Mouse (Mus musculus): ENCODE results near the gene Clhc1. TPM values are rescaled to one million over a fixed set of nuclear protein-coding genes. Genes with fewer than 3 reads are reported as not detected.

Clhc1 gene
- total RNA-seq (2021): under 1 TPM in 1 of 2 experiments, not detected in 1; 0.21 TPM
- long read RNA-seq, experiment 1: 0 reads
- long read RNA-seq, experiment 2: 0 reads

GRCm38 (mm10) chr11:29547752-29548503 is at the start of gene Clhc1, which contains the start of gene Rps27a:
Clhc1 (plus strand) TSS chr11:29547950.
Rps27a (minus strand) TSS chr11:29548109.
- DNase-seq (ENCODE audit: extremely low spot score in 1 of 2, low spot score in 2 of 2): peak; percentile 92
- TF ChIP-seq CTCF (IDR thresholded peaks at IDR 0.05): peak; percentile 9
- intact Hi-C loops (cut with DNase I): loop anchor here (1.0 to 5.0 kb wide), 4 partner anchors 21 to 334 kb away; partner anchors contain the start of gene Mtif2
- peak within 1 kb of the TSS; percentile 98 for H3K27ac ChIP-seq
- peak within 1 kb of the TSS; percentile 87 for H3K4me3 ChIP-seq

- intact Hi-C loops (cut with DNase I): no loop called here
- Histone ChIP-seq H3K27ac (no peak overlapping the region), H3K4me3 (no peak overlapping the region)
- no peak for TF ChIP-seq CTCF (IDR thresholded peaks at IDR 0.05)
- no peak for DNase-seq (ENCODE audit: extremely low spot score in 1 of 2, low spot score in 2 of 2)
Observed at GRCm38 (mm10) chr11:29503948-29504893, 43.5 kb upstream of the Clhc1 start.

GRCm38 (mm10) chr11:29504899-29505625 is 42.7 kb upstream of the Clhc1 start:
- no peak for DNase-seq (ENCODE audit: extremely low spot score in 1 of 2, low spot score in 2 of 2)
- TF ChIP-seq CTCF (IDR thresholded peaks at IDR 0.05): no peak
- Histone ChIP-seq H3K27ac (no peak overlapping the region), H3K4me3 (no peak overlapping the region)
- intact Hi-C loops (cut with DNase I): no loop called here

- no peak for TF ChIP-seq CTCF (IDR thresholded peaks at IDR 0.05)
- intact Hi-C loops (cut with DNase I): no loop called here
- DNase-seq (ENCODE audit: extremely low spot score in 1 of 2, low spot score in 2 of 2): no peak
- Histone ChIP-seq H3K4me3 (no peak overlapping the region), H3K27ac (no peak overlapping the region)
Observed at GRCm38 (mm10) chr11:29509421-29509820, 38.3 kb upstream of the Clhc1 start.

- Histone ChIP-seq H3K27ac (no peak overlapping the region), H3K4me3 (no peak overlapping the region)
- intact Hi-C loops (cut with DNase I): loop anchor here (5.0 kb wide), 1 partner anchor 246 kb away; no protein-coding TSS in a partner anchor
- TF ChIP-seq CTCF (IDR thresholded peaks at IDR 0.05): peak; percentile 12
- DNase-seq (ENCODE audit: extremely low spot score in 1 of 2, low spot score in 2 of 2): no peak
Observed at GRCm38 (mm10) chr11:29512818-29513535, 34.8 kb upstream of the Clhc1 start.

- Histone ChIP-seq H3K27ac (0 out of 2 replicates have a peak overlapping the region, but pooled peaks have one; percentile 0), H3K4me3 (peak overlapping the region; percentile 55)
- DNase-seq (ENCODE audit: extremely low spot score in 1 of 2, low spot score in 2 of 2): no peak
- no peak for TF ChIP-seq CTCF (IDR thresholded peaks at IDR 0.05)
- intact Hi-C loops (cut with DNase I): loop anchor here (5.0 kb wide), 1 partner anchor 247 kb away; no protein-coding TSS in a partner anchor
Observed at GRCm38 (mm10) chr11:29514325-29514681, 33.4 kb upstream of the Clhc1 start.

GRCm38 (mm10) chr11:29514682-29515412 is 32.9 kb upstream of the Clhc1 start, which contains the start of gene Prorsd1:
Prorsd1 (minus strand) TSS chr11:29515033.
- no peak for TF ChIP-seq CTCF (IDR thresholded peaks at IDR 0.05)
- Histone ChIP-seq H3K27ac (0 out of 2 replicates have a peak within 1 kb of the TSS, but pooled peaks have one; percentile 0), H3K4me3 (peak within 1 kb of the TSS; percentile 55)
- peak; percentile 68 to 77 for DNase-seq (ENCODE audit: extremely low spot score in 1 of 2, low spot score in 2 of 2)
- intact Hi-C loops (cut with DNase I): loop anchor here (5.0 kb wide), 1 partner anchor 248 kb away; no protein-coding TSS in a partner anchor

GRCm38 (mm10) chr11:29525988-29526794 is 21.6 kb upstream of the Clhc1 start, which contains the start of gene Mtif2:
Mtif2 (plus strand) TSS chr11:29526408.
- peak; percentile 78 to 79 for DNase-seq (ENCODE audit: extremely low spot score in 1 of 2, low spot score in 2 of 2)
- H3K27ac ChIP-seq: peak within 1 kb of the TSS; percentile 91
- intact Hi-C loops (cut with DNase I): loop anchor here (2.0 to 5.0 kb wide), 2 partner anchors 21 to 259 kb away; partner anchors contain the start of gene Clhc1
- H3K4me3 ChIP-seq: peak within 1 kb of the TSS; percentile 84
- no peak; the same call in none of the 2 replicates for TF ChIP-seq CTCF (IDR thresholded peaks at IDR 0.05)

- Histone ChIP-seq H3K4me3 (no peak overlapping the region), H3K27ac (no peak overlapping the region)
- DNase-seq (ENCODE audit: extremely low spot score in 1 of 2, low spot score in 2 of 2): no peak
- intact Hi-C loops (cut with DNase I): no loop called here
- TF ChIP-seq CTCF (IDR thresholded peaks at IDR 0.05): no peak
Observed at GRCm38 (mm10) chr11:29538201-29538600, 9.5 kb upstream of the Clhc1 start.
